Mouse (Mus musculus): ENCODE results near the gene Zfp609. TPM values are rescaled to one million over a fixed set of nuclear protein-coding genes. Genes with fewer than 3 reads are reported as not detected.

Gene Zfp609
- polyA plus RNA-seq (2015; fragmentation: Nextera tagmentation; extraction: Ambion mirVana), result 7.7 and 8.5 TPM in 2 replicates

- Histone ChIP-seq H3K4me1 (replicated peaks) (peaks cover 51% of the 10 kb centered on the region), H3K36me3 (no peaks in the 10 kb centered on the region), H3K9me3 (no peaks in the 10 kb centered on the region), H3K9ac (peak within 1 kb of the TSS; percentile 96), H3K4me3 (peak within 1 kb of the TSS; percentile 64), H3K27me3 (no peaks in the 10 kb centered on the region), H3K4me2 (peak within 1 kb of the TSS; percentile 62), H3K27ac (replicated peaks) (peak within 1 kb of the TSS; percentile 99)
- WGBS, result under 1% methylated on average over 35 of the region's 76 CpGs
- peak; percentile 90 for ATAC-seq (ENCODE audit: low FRiP score, low read depth)
Observed at GRCm38 (mm10) chr9:65827344-65828015, at the start of gene Zfp609. Gene Zfp609 (minus strand): TSS chr9:65827564.

DNA sequence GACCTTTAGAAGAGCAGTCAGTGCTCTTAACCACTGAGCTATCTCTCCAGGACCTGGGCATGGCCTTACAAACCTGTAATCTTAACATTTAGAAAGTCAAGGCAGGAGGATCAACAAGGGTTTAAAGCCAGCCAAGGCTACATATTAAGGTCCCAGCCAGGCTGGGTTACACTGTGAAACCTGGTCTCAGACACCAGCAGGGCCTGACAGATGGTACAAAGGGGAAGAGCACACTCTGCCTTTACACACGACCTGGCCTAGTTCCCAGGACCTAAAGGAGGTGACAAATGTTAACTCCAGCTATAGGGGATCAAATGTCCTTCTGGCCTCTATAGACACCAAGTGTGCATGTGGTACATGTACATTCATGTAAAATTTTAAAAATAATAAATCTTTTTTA lies 32.3 kb upstream of the Zfp609 start:
- H3K4me1 ChIP-seq (replicated peaks), result no peaks in the 10 kb centered on the region
- ATAC-seq (ENCODE audit: low FRiP score, low read depth), result no peak
- H3K27me3 ChIP-seq, result no peaks in the 10 kb centered on the region
- no peak overlapping the region for H3K4me2 ChIP-seq
- H3K4me3 ChIP-seq, result no peak overlapping the region
- 45% methylated on average over 1 of the region's 1 CpGs for WGBS
- H3K9me3 ChIP-seq, result no peaks in the 10 kb centered on the region
- H3K9ac ChIP-seq, result no peak overlapping the region
- peaks cover 40% of the 10 kb centered on the region for H3K36me3 ChIP-seq
- H3K27ac ChIP-seq (replicated peaks), result no peak overlapping the region

DNA sequence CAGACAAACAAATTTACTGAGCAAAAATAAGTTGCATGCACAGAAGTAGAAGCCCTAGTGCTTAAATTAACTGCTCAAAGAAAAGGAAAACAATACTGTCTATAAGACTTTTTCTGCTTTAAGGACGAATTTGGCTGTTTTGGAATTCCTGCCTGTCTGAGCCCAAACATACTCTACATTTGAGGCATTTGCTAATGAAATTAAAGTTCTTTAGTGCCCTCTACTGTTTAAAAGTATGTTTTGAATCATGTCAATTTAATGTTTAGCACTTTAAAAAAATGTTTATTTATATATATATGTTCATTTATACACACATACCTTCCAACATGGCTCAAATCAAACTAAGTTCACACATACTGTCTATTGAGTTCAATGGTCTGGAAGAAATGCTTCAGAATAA lies 22.8 kb upstream of the Zfp609 start:
- Histone ChIP-seq H3K4me2 (no peak overlapping the region), H3K9ac (no peak overlapping the region), H3K4me1 (replicated peaks) (peaks cover 15% of the 10 kb centered on the region), H3K27me3 (no peaks in the 10 kb centered on the region), H3K36me3 (peaks cover 20% of the 10 kb centered on the region), H3K27ac (replicated peaks) (no peak overlapping the region), H3K4me3 (no peak overlapping the region), H3K9me3 (no peaks in the 10 kb centered on the region)
- 24% methylated on average over 1 of the region's 1 CpGs for WGBS
- no peak for ATAC-seq (ENCODE audit: low FRiP score, low read depth)

GRCm38 (mm10) chr9:65848154-65848553 lies 20.8 kb upstream of the Zfp609 start:
- Histone ChIP-seq H3K9me3 (no peaks in the 10 kb centered on the region), H3K36me3 (peaks cover 9% of the 10 kb centered on the region), H3K4me1 (replicated peaks) (peaks cover 25% of the 10 kb centered on the region), H3K9ac (no peak overlapping the region), H3K27me3 (no peaks in the 10 kb centered on the region), H3K4me2 (no peak overlapping the region), H3K27ac (replicated peaks) (no peak overlapping the region), H3K4me3 (no peak overlapping the region)
- ATAC-seq (ENCODE audit: low FRiP score, low read depth), result no peak

GRCm38 (mm10) chr9:65844421-65845165 lies 17.2 kb upstream of the Zfp609 start:
- H3K27me3 ChIP-seq, result no peaks in the 10 kb centered on the region
- H3K27ac ChIP-seq (replicated peaks), result peak overlapping the region; percentile 58
- no peak overlapping the region for H3K4me2 ChIP-seq
- no peak overlapping the region for H3K9ac ChIP-seq
- 41% methylated on average over 7 of the region's 7 CpGs for WGBS
- ATAC-seq (ENCODE audit: low FRiP score, low read depth), result peak; percentile 42; the same call in 1 of the 2 replicates
- no peaks in the 10 kb centered on the region for H3K36me3 ChIP-seq
- no peak overlapping the region for H3K4me3 ChIP-seq
- peaks cover 25% of the 10 kb centered on the region for H3K4me1 ChIP-seq (replicated peaks)
- no peaks in the 10 kb centered on the region for H3K9me3 ChIP-seq

DNA sequence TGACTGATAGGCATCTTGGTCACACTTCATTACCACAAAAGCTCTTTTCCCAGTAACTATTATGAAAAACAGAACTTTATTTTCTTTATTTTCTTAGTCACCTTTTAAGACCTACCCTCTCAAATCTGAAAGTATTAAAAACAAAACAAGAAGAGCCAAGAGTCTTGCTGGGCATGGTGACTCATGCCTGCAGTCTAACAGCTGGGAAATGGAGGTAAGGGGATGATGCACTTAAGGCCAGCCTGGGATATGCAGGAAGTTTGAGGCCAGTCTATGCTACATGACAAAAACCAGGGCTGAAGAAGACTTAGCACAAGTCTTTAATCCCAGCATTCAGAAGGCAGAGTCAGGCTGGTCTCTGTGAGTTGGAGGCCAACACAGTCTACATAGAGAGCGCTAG lies 12.5 kb upstream of the Zfp609 start:
- Histone ChIP-seq H3K9me3 (no peaks in the 10 kb centered on the region), H3K4me1 (replicated peaks) (peaks cover 7% of the 10 kb centered on the region), H3K4me2 (no peak overlapping the region), H3K36me3 (peaks cover 9% of the 10 kb centered on the region; the same call in 1 of the 2 replicates), H3K4me3 (no peak overlapping the region), H3K27me3 (no peaks in the 10 kb centered on the region), H3K27ac (replicated peaks) (no peak overlapping the region), H3K9ac (no peak overlapping the region)
- 97% methylated on average over 1 of the region's 1 CpGs for WGBS
- no peak for ATAC-seq (ENCODE audit: low FRiP score, low read depth)

DNA sequence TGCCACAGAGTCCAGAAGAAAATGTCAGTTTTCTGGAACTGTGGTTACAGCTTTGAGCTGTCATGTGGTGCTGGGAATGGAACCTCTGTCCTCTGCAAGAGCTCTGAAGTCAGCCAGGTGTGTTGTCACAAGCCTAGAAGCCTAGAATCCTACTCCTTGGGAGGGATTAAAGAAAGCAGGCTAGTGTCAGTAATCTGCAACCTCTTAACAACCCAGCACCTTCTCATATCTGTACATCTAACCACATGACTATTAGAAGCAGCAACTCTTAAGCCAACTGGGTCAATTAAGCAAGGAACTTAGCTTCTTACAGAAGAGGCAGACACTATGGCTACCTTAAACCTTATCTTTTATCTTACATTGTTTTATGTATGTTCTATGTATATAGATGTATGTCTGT lies 9.6 kb upstream of the Zfp609 start:
- ATAC-seq (ENCODE audit: low FRiP score, low read depth), result no peak
- Histone ChIP-seq H3K36me3 (peaks cover 9% of the 10 kb centered on the region; the same call in 1 of the 2 replicates), H3K4me1 (replicated peaks) (peaks cover 8% of the 10 kb centered on the region; the same call in 1 of the 2 replicates), H3K9ac (no peak overlapping the region), H3K27me3 (no peaks in the 10 kb centered on the region), H3K27ac (replicated peaks) (no peak overlapping the region), H3K9me3 (no peaks in the 10 kb centered on the region), H3K4me3 (no peak overlapping the region), H3K4me2 (no peak overlapping the region)

DNA sequence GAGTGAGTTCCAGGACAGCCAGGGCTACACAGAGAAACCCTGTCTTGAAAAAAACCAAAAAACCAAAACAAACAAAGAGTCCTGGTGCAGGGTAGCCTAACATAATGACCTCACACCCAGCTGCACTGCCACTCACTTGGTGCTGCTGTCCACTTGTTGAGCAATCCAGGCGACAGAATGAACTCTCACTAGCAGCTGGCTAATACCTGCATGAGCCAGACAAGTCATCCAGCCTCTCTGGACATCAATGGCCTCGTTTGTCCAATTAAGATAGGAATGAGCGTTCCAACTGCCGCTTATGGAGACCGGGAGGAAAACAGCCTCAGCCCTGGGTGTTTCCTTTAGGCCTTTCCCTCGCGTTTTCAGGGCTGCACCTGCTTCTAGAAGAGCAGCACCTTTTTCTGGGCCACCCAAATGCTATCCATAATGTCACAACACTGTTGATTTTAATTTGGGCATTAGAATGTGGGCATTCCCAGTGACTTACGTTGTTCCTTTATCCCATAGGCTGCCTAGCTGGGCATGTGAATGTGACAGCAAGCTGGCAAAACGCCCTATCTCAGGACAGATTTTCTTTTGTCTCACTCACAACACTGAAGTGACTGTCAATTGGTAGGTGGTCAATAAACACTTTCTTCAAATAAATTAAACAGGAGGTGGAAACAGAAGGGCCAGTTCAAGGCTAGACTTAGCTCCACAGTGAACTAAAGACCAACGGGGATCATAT lies 7.4 kb upstream of the Zfp609 start:
- H3K36me3 ChIP-seq, result peaks cover 9% of the 10 kb centered on the region; the same call in 1 of the 2 replicates
- no peak for ATAC-seq (ENCODE audit: low FRiP score, low read depth)
- no peak overlapping the region for H3K27ac ChIP-seq (replicated peaks)
- no peaks in the 10 kb centered on the region for H3K9me3 ChIP-seq
- WGBS, result 46% methylated on average over 10 of the region's 10 CpGs
- H3K9ac ChIP-seq, result no peak overlapping the region
- H3K4me1 ChIP-seq (replicated peaks), result peaks cover 8% of the 10 kb centered on the region; the same call in 1 of the 2 replicates
- H3K27me3 ChIP-seq, result no peaks in the 10 kb centered on the region
- no peak overlapping the region for H3K4me2 ChIP-seq
- H3K4me3 ChIP-seq, result no peak overlapping the region

DNA sequence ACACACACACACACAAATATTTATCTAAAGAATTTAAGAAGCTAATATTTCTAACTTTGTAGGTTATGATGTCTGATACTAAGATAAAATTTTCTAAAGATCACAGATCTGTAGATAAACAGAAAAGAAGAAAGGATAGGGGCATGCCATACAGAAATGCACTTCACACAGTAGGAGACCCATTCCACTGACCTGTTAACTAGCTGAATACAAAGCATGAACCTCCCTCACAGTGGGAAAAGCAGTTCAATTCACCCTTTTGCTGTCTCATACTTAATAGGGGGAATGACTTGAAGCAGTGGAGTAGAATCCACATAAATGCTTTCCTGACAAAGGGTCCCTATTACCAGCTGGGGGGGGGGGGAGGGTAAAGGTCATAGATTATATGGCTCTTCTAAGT lies 6.3 kb upstream of the Zfp609 start:
- Histone ChIP-seq H3K27me3 (no peaks in the 10 kb centered on the region), H3K4me2 (no peak overlapping the region), H3K9ac (no peak overlapping the region), H3K4me1 (replicated peaks) (peaks cover 10% of the 10 kb centered on the region), H3K36me3 (peaks cover 9% of the 10 kb centered on the region; the same call in 1 of the 2 replicates), H3K4me3 (no peak overlapping the region), H3K9me3 (no peaks in the 10 kb centered on the region), H3K27ac (replicated peaks) (no peak overlapping the region)
- no peak for ATAC-seq (ENCODE audit: low FRiP score, low read depth)

DNA sequence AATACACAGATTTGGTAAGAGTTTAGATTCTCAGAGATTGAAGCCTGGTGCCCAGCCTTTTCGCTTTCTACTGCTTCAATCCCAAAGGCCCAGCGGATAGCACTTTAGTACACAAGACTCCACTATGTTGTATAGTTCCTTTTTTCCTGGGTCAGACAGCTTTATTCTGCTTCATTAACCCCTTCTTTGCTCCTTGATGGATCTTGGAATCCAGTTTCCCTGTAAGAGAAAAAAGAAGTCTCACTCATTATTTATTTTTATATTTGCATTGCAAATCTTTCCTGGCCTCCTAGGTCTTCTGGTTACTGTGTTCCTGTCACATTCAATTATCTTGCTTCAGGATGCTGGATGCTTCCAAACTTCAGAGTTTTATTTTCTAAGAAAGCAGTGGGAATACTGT lies 5.9 kb upstream of the Zfp609 start:
- Histone ChIP-seq H3K27me3 (no peaks in the 10 kb centered on the region), H3K4me2 (no peak overlapping the region), H3K36me3 (peaks cover 5% of the 10 kb centered on the region; the same call in 1 of the 2 replicates), H3K27ac (replicated peaks) (no peak overlapping the region), H3K4me3 (no peak overlapping the region), H3K9ac (no peak overlapping the region), H3K9me3 (no peaks in the 10 kb centered on the region), H3K4me1 (replicated peaks) (peaks cover 14% of the 10 kb centered on the region)
- 21% methylated on average over 2 of the region's 2 CpGs for WGBS
- no peak for ATAC-seq (ENCODE audit: low FRiP score, low read depth)

GRCm38 (mm10) chr9:65832041-65832440 lies 4.7 kb upstream of the Zfp609 start:
- ATAC-seq (ENCODE audit: low FRiP score, low read depth), result no peak
- Histone ChIP-seq H3K9me3 (no peaks in the 10 kb centered on the region), H3K27me3 (no peaks in the 10 kb centered on the region), H3K4me2 (no peak overlapping the region), H3K9ac (no peak overlapping the region), H3K4me1 (replicated peaks) (peaks cover 19% of the 10 kb centered on the region), H3K27ac (replicated peaks) (peak overlapping the region; percentile 34; the same call in 1 of the 2 replicates), H3K4me3 (no peak overlapping the region), H3K36me3 (0 out of 2 replicates have a peak, but pooled peaks cover 3% of the 10 kb centered on the region)
- 20% methylated on average over 2 of the region's 2 CpGs for WGBS

DNA sequence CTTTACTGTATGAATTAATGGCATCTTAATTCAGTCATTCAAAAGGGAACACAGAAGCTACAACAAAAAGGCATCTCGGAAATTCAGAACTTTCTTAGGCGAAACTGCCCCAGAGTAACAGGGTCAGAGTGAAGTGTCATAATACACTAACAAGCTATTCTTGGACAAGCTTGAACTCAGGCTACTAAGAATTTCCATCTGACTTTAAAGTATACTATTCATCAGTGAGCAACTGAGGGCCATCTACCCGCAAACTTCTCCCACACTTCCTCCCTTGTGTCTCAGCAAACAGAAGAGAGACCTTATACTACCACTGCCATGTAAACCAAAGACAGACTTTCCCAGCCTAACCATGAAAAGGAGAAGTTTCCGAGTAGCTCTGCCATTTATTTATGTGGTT lies 3.8 kb upstream of the Zfp609 start:
- Histone ChIP-seq H3K4me2 (no peak overlapping the region), H3K36me3 (no peaks in the 10 kb centered on the region), H3K27me3 (no peaks in the 10 kb centered on the region), H3K9ac (no peak overlapping the region), H3K4me1 (replicated peaks) (peaks cover 21% of the 10 kb centered on the region), H3K9me3 (no peaks in the 10 kb centered on the region), H3K27ac (replicated peaks) (no peak overlapping the region), H3K4me3 (no peak overlapping the region)
- ATAC-seq (ENCODE audit: low FRiP score, low read depth), result no peak
- WGBS, result 46% methylated on average over 4 of the region's 4 CpGs
